Mouse (Mus musculus): ENCODE measurements at regions not wholly inside any gene's neighbourhood (a gene's known extent, or its start where the extent isn't known, plus 50 kb on each side); places are given as distances from the start of the nearest gene placed in this dataset.

DNA sequence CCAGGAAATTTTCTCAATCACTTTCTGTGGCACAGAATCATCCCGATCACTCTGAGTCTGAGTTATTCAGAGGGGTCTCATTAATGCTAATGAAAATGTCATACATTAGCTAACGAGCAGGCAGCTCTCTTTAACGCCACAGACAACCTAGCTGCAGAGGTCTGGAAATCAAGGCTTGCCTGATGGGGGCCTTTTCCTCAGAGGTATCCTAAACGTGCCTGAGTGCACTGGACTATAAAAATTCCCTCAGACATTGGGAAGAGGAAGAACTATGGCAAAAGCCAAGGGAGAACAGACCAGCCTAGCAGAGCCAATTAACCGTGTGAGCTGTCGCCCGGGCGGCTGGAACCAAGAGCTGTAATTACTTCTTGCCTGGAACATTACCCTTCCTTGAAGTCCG, 245.5 kb downstream of the Adgra3 start:
- TF ChIP-seq EP300 (IDR thresholded peaks at IDR 0.05; ENCODE audit: low read depth in 1 of 2, low read length in 2 of 2) (no peak), CTCF (IDR thresholded peaks at IDR 0.05 in 2 of 3, conservative IDR thresholded peaks at IDR 0.05 in 1 of 3; ENCODE audit: control insufficient read depth in 1 of 3, insufficient read depth in 1 of 3, low read depth in 2 of 3, low read length in 3 of 3, poor library complexity in 1 of 3, severe bottlenecking in 1 of 3) (no peak), TAL1 (IDR thresholded peaks at IDR 0.05; ENCODE audit: low read length) (no peak), USF1 (IDR thresholded peaks at IDR 0.05; ENCODE audit: low read depth, low read length) (no peak), TCF12 (IDR thresholded peaks at IDR 0.05; ENCODE audit: low read depth, low read length) (no peak), POLR2A (IDR thresholded peaks at IDR 0.05; ENCODE audit: control insufficient read depth in 1 of 2, insufficient read depth in 1 of 2, low read depth in 1 of 2, low read length in 2 of 2, poor library complexity in 1 of 2) (no peak), MAX (IDR thresholded peaks at IDR 0.05; ENCODE audit: low read length) (no peak), RCOR1 (IDR thresholded peaks at IDR 0.05; ENCODE audit: low read depth, low read length) (no peak), ZC3H11A (IDR thresholded peaks at IDR 0.05; ENCODE audit: low read depth, low read length) (no peak), MYC (IDR thresholded peaks at IDR 0.05; ENCODE audit: low read depth, low read length) (no peak), UBTF (IDR thresholded peaks at IDR 0.05; ENCODE audit: borderline replicate concordance, insufficient read depth, low read depth, low read length) (no peak), MYB (IDR thresholded peaks at IDR 0.05; ENCODE audit: low read depth, low read length) (no peak), KAT2A (conservative IDR thresholded peaks at IDR 0.05; ENCODE audit: low read depth, low read length) (no peak), GATA1 (IDR thresholded peaks at IDR 0.05; ENCODE audit: low read depth, low read length) (no peak)

Measured in MEL (cell line).